Mouse (Mus musculus): ENCODE measurements around the gene Tmem201. TPM values are rescaled to one million over a fixed set of nuclear protein-coding genes. Genes with fewer than 3 reads are reported as not detected.

Tmem201 gene
- polyA plus RNA-seq, 1 experiment from 2014 or later, result 5.8 TPM

GRCm38 (mm10) chr4:149705298-149705697 is 32.5 kb downstream of the Tmem201 start:
- TF ChIP-seq CTCF (IDR thresholded peaks at IDR 0.05; ENCODE audit: low read depth), result no peak
- TF ChIP-seq EP300 (IDR thresholded peaks at IDR 0.05; ENCODE audit: low read depth), result no peak
- H3K27ac ChIP-seq (ENCODE audit: low read depth), result peak overlapping the region; percentile 32; the same call in 1 of the 2 replicates

GRCm38 (mm10) chr4:149702210-149702979 is 35.4 kb downstream of the Tmem201 start, which contains the start of gene Pik3cd:
TSS of gene Pik3cd (minus strand) at chr4:149702571.
- Histone ChIP-seq H3K9ac (replicated peaks) (no peak within 1 kb of the TSS), H3K36me3 (replicated peaks; ENCODE audit: insufficient read depth, low read length) (no peaks in the 10 kb centered on the region), H3K4me1 (ENCODE audit: insufficient read depth) (peaks cover 14% of the 10 kb centered on the region), H3K27ac (ENCODE audit: low read depth) (peak within 1 kb of the TSS; percentile 69), H3K9me3 (ENCODE audit: low read length) (no peaks in the 10 kb centered on the region), H3K4me3 (ENCODE audit: low read depth, low read length) (no peak within 1 kb of the TSS), H3K27me3 (ENCODE audit: insufficient read depth, low read length) (no peaks in the 10 kb centered on the region), H3K4me2 (ENCODE audit: low read depth, low read length) (peak within 1 kb of the TSS; percentile 43)
- 28% methylated on average over 19 of the region's 19 CpGs for WGBS (ENCODE audit: insufficient replicate concordance)
- TF ChIP-seq CTCF (IDR thresholded peaks at IDR 0.05; ENCODE audit: low read depth) (no peak), EP300 (IDR thresholded peaks at IDR 0.05; ENCODE audit: low read depth) (no peak)
- ATAC-seq (peak; percentile 43), DNase-seq (peak; percentile 64)

More at GRCm38 (mm10) chr4:149705298-149705697, 32.5 kb downstream of the Tmem201 start:
- Histone ChIP-seq H3K36me3 (replicated peaks; ENCODE audit: insufficient read depth, low read length) (no peaks in the 10 kb centered on the region), H3K27me3 (ENCODE audit: insufficient read depth, low read length) (no peaks in the 10 kb centered on the region), H3K4me3 (ENCODE audit: low read depth, low read length) (no peak overlapping the region), H3K9ac (replicated peaks) (no peak overlapping the region), H3K4me1 (ENCODE audit: insufficient read depth) (peaks cover 11% of the 10 kb centered on the region; the same call in 1 of the 2 replicates), H3K4me2 (ENCODE audit: low read depth, low read length) (no peak overlapping the region), H3K9me3 (ENCODE audit: low read length) (no peaks in the 10 kb centered on the region)
- 33% methylated on average over 7 of the region's 7 CpGs for WGBS (ENCODE audit: insufficient replicate concordance)
- ATAC-seq (no peak), DNase-seq (no peak)

- ATAC-seq, result no peak
- Histone ChIP-seq H3K9ac (replicated peaks) (no peak overlapping the region), H3K27me3 (ENCODE audit: insufficient read depth, low read length) (no peaks in the 10 kb centered on the region), H3K4me2 (ENCODE audit: low read depth, low read length) (peak overlapping the region; percentile 34), H3K36me3 (replicated peaks; ENCODE audit: insufficient read depth, low read length) (no peaks in the 10 kb centered on the region), H3K4me1 (ENCODE audit: insufficient read depth) (peaks cover 14% of the 10 kb centered on the region), H3K27ac (ENCODE audit: low read depth) (peak overlapping the region; percentile 69), H3K4me3 (ENCODE audit: low read depth, low read length) (peak overlapping the region; percentile 25), H3K9me3 (ENCODE audit: low read length) (no peaks in the 10 kb centered on the region)
- TF ChIP-seq EP300 (IDR thresholded peaks at IDR 0.05; ENCODE audit: low read depth) (no peak), CTCF (IDR thresholded peaks at IDR 0.05; ENCODE audit: low read depth) (no peak)
- WGBS (ENCODE audit: insufficient replicate concordance), result 52% methylated on average over 18 of the region's 18 CpGs
- peak; percentile 77 for DNase-seq
These were observed 36.2 kb downstream of the Tmem201 start for GRCm38 (mm10) chr4:149701426-149702209.

- no peaks in the 10 kb centered on the region for H3K9me3 ChIP-seq (ENCODE audit: low read length)
- peaks cover 24% of the 10 kb centered on the region for H3K4me1 ChIP-seq (ENCODE audit: insufficient read depth)
- H3K27me3 ChIP-seq (ENCODE audit: insufficient read depth, low read length), result no peaks in the 10 kb centered on the region
- no peaks in the 10 kb centered on the region for H3K36me3 ChIP-seq (replicated peaks; ENCODE audit: insufficient read depth, low read length)
- no peak for DNase-seq
- no peak for ATAC-seq
- H3K4me3 ChIP-seq (ENCODE audit: low read depth, low read length), result no peak overlapping the region
- H3K9ac ChIP-seq (replicated peaks), result no peak overlapping the region
- 77% methylated on average over 4 of the region's 4 CpGs for WGBS (ENCODE audit: insufficient replicate concordance)
- TF ChIP-seq EP300 (IDR thresholded peaks at IDR 0.05; ENCODE audit: low read depth) (no peak), CTCF (IDR thresholded peaks at IDR 0.05; ENCODE audit: low read depth) (no peak)
- no peak overlapping the region for H3K27ac ChIP-seq (ENCODE audit: low read depth)
- H3K4me2 ChIP-seq (ENCODE audit: low read depth, low read length), result peak overlapping the region; percentile 34; the same call in 1 of the 2 replicates
These were observed 37.9 kb downstream of the Tmem201 start for GRCm38 (mm10) chr4:149699953-149700352.

- no peaks in the 10 kb centered on the region for H3K9me3 ChIP-seq (ENCODE audit: low read length)
- ATAC-seq (peak; percentile 70), DNase-seq (peak; percentile 71)
- peak overlapping the region; percentile 66 for H3K9ac ChIP-seq (replicated peaks)
- peaks cover 21% of the 10 kb centered on the region for H3K4me1 ChIP-seq (ENCODE audit: insufficient read depth)
- WGBS (ENCODE audit: insufficient replicate concordance), result under 1% methylated on average over 35 of the region's 35 CpGs
- H3K4me3 ChIP-seq (ENCODE audit: low read depth, low read length), result peak overlapping the region; percentile 59
- no peaks in the 10 kb centered on the region for H3K36me3 ChIP-seq (replicated peaks; ENCODE audit: insufficient read depth, low read length)
- no peaks in the 10 kb centered on the region for H3K27me3 ChIP-seq (ENCODE audit: insufficient read depth, low read length)
- H3K4me2 ChIP-seq (ENCODE audit: low read depth, low read length), result peak overlapping the region; percentile 75
- TF ChIP-seq CTCF (IDR thresholded peaks at IDR 0.05; ENCODE audit: low read depth), result peak; percentile 77
- no peak for TF ChIP-seq EP300 (IDR thresholded peaks at IDR 0.05; ENCODE audit: low read depth)
- peak overlapping the region; percentile 84 for H3K27ac ChIP-seq (ENCODE audit: low read depth)
These were observed 39.5 kb downstream of the Tmem201 start for GRCm38 (mm10) chr4:149698197-149698821.
